Mouse (Mus musculus) left cerebral cortex, adult 2 months (tissue): ENCODE measurements at regions not wholly inside any gene's neighbourhood (a gene's known extent, or its start where the extent isn't known, plus 50 kb on each side); places are given as distances from the start of the nearest gene placed in this dataset.

Experiments
- DNase-seq, 2 experiments: peaks; one replicate each; pipeline ENCODE4 v3.0.0; 2021 to 2022; ENCODE audit warnings: low spot score in 2 of 2, mixed read lengths in 1 of 2; ENCODE audit errors: extremely low spot score in 1 of 2
- H3K27ac ChIP-seq: fragments of 200-600 bp; 2 replicates; pipeline ENCODE4 v1.8.1; 2022
- H3K4me3 ChIP-seq: fragments of 200-600 bp; 2 replicates; pipeline ENCODE4 v1.8.1; 2022
- CTCF ChIP-seq: fragments of 200-600 bp; IDR thresholded peaks from 2 replicates; pipeline ENCODE4 v1.8.1; 2022; ENCODE audit warnings: antibody characterized with exemption, mild to moderate bottlenecking, moderate library complexity
- intact Hi-C: fragments of 180-260 bp; cut with DNase I; formaldehyde crosslinking; loops from one replicate; pipeline ENCODE4 v1.15.1; 2025

DNA sequence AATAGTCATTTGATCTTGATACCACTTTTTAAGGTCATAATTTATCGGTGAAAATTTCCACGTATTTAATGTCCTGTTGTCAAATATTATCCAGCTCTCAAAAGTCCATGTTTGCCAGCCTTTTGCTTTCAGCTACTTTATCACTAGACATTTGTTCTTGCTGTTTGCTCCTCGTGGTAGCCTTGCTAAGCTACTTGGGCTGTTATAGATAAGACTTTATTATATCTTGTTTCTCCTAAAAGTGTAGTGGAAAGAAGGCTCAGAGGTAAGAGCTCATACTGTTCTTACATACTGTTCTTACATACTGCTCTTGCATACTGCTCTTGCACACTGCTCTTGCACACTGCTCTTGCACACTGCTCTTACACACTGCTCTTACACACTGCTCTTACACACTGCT is 93.3 kb upstream of the Mon1b start:
- H3K4me3 ChIP-seq = no peak overlapping the region
- intact Hi-C loops = no loop called here
- no peak for DNase-seq
- no peak for TF ChIP-seq CTCF
- no peak overlapping the region for H3K27ac ChIP-seq

DNA sequence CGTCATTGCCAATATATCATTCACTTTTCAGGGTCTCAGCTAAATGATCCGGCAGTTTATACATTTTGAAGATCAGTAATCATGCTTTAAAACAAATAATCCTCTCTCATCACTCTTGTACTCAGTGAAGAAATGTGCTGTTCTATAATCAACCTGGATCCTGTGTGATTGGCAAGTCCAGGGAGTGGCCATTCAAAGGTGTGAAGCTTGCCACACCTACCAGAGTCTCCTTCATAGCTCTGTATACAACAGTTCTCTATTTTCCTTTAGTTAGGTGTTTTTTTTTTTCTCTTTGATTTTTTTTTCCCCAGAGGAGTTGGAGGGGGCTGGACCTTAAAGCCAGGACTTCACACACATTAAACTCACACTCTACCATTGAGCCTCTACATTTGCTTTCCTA is 92.7 kb upstream of the Mon1b start:
- Histone ChIP-seq H3K4me3 (no peak overlapping the region), H3K27ac (no peak overlapping the region)
- intact Hi-C loops = no loop called here
- DNase-seq = no peak
- no peak for TF ChIP-seq CTCF

DNA sequence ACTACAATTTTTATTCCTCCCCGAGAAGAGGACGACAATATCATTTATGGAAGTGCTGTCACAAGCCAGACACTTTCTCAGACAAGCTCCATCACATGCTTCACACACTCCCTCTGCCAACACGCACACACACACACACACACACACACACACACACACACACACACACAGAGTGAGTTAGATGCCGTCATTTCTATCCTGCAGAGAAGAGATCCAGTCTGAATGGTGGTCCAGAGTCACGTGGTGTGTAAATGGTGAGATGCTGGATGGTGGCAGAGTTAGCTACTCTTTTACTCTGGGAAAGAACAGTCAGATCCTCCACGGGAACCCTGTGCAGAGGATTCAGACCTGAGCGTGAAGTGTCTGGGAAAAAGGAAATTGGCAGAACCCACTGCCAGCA is 86.2 kb upstream of the Mon1b start:
- no peak for TF ChIP-seq CTCF
- no peak overlapping the region for H3K4me3 ChIP-seq
- intact Hi-C loops = no loop called here
- no peak for DNase-seq
- H3K27ac ChIP-seq = no peak overlapping the region

DNA sequence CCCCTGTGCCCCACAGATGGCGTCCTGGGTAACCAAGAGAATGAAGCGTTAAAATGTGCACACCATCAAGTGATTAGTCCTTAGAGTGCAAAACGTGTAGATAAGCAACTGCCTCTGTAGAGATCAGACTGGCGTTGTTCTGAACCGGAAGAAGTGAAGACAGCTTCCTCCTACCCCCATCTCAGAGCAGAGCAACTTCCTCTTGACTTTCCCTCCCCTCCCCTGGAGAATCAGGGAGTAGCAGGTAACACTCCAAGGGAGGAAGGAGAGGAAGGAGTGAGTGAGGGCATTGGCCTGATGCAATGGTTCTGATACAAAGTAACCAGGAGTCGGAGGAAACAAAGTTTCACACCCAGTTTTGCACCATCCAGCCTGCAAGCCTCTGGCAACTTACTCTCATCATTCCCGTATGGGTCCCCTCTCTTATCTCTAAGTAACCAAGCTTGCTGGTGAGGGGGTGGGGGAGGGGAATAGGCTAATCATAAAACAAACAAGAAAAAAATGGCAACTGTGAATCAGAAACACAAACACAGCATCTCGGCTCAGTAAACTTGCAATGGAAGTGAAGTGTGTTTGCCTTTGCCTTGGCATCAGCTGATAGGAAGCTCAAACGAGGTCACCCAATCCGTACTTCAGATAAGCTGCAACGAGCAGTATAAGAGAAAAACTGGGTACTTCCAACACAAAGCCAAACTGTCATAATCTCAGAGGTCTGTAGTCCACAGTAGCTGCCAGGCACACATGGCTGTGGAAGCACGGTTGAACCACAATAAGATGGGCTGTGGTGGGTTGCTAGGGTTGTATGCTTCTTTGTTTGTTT is 83.7 kb upstream of the Mon1b start:
- Histone ChIP-seq H3K4me3 (no peak overlapping the region), H3K27ac (no peak overlapping the region)
- intact Hi-C loops = no loop called here
- peak in 1 of 2 experiments; percentile 2 for DNase-seq
- no peak for TF ChIP-seq CTCF

DNA sequence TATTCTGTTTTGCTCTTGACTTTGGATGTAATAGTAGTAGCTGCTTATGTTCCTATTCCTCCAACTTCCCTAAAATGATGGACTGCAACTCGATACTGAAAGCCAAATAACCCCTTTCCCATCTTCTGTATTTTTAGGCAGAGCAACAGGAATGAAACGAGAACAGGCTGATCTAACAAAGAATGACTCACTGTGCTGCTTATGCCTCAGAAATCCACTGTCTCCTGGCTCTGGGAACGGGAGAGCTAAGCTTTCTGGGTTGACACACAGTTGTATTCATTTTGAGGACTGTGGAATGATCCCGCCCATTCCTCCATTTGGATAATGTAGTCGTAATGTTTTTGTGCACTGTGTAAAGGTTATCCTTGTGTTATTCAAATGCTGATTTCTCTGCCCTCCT is 82.6 kb upstream of the Mon1b start:
- DNase-seq = no peak
- TF ChIP-seq CTCF = no peak
- intact Hi-C loops = no loop called here
- Histone ChIP-seq H3K27ac (no peak overlapping the region), H3K4me3 (no peak overlapping the region)

DNA sequence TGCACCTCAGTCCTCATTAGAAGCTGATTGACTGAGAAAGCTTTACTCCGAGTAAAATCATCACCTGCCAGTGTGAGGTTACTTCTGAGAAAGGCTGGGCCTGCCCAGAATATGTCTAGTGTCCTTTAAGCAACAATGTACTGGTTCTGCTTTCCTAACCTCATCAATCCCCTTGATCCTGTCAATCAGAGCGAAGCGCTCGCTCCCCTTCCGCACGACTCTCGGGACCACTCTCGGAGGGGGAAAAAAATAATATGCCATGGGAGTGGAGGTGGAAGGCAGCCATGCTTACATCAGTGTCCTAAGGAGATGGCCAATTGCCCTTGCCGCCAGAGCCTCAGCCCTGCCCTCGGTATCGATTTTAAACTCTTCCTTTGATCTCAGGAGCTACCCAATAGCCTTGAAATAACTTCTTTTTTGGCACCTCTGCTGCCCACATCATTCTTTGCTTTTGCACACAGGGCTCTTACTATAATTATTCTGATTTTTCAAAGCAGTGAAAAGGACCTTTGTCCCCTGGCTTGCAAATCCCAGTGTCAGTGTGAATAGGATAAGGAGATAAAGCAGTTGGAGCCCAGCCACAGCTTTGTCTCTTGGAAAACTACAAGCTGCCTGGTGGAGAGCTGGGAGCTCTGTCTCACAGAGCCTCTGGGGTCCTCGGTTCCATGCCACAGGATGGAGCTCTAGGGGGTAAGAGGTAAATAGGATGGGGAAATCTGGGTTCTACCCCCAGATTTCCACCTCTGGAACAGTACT is 80.5 kb upstream of the Mon1b start:
- no peak for DNase-seq
- intact Hi-C loops = no loop called here
- Histone ChIP-seq H3K4me3 (no peak overlapping the region), H3K27ac (no peak overlapping the region)
- TF ChIP-seq CTCF = no peak

DNA sequence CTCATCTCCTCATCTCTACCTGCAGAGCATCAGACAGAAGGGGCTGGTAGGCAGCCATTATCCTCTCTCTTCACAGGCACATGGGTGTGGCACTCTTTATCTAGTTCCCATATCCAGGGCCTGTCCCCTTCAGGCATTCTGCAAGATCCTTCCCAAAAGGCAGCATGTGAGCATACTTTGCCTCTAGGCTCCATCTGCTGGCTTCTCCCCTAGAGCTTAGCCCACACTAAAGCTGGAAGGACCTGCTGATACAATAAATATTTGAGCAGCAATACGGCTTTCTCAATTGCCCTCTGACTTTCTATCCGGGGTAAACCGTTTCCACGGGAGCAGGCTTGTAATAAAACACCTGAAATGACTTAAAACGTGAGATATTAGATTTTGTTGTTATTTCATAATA is 78.4 kb upstream of the Mon1b start:
- H3K27ac ChIP-seq = no peak overlapping the region
- intact Hi-C loops = no loop called here
- H3K4me3 ChIP-seq = no peak overlapping the region
- no peak; the same call in none of the 2 replicates for TF ChIP-seq CTCF
- no peak for DNase-seq

DNA sequence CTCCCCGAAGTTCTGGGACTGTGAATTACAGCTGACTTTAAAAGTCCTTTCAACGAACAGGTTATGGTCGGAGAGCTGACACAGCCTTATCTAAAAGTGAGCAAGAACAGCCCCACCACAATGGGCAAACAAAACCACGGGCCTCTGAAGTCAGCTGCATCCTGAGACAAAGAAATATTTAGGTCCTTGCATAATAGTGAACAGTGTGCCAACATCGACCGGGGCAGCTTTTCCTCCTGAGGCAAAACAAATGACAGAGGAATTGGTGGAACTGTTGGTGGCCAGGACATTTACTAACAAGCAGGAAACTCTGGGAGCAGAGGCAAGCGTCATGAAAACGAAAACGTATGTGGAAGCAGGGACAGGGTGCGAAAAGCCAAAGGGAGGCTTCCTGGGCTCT is 54.3 kb upstream of the Mon1b start:
- Histone ChIP-seq H3K4me3 (no peak overlapping the region), H3K27ac (no peak overlapping the region)
- no peak for TF ChIP-seq CTCF
- DNase-seq = no peak
- intact Hi-C loops = loop anchor here (5.0 kb wide), 3 partner anchors 609 to 1519 kb away; partner anchors contain the start of gene Cntnap4

DNA sequence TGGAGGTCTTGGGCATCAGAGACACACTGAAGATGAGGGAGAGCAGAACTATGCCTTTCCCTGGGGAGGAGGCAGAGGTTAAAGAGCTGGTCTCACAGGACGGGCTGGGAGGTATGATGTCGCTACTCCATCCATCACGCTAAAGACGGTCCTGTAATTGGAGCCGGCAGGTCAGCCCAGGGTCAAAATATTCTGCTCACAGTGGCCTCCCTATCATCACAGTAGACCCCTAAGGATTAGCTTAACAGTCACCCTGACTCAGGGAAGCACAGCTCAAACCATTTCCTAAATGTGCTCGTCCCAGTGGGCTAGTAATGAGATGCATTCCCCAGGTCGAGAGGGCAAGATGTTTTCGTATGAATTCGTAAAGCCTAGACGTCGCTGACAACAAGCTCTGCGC is 53.7 kb upstream of the Mon1b start:
- intact Hi-C loops = loop anchor here (1.0 to 5.0 kb wide), 4 partner anchors 609 to 1535 kb away; partner anchors contain the start of gene Cntnap4
- no peak for DNase-seq
- Histone ChIP-seq H3K27ac (no peak overlapping the region), H3K4me3 (no peak overlapping the region)
- TF ChIP-seq CTCF = no peak

DNA sequence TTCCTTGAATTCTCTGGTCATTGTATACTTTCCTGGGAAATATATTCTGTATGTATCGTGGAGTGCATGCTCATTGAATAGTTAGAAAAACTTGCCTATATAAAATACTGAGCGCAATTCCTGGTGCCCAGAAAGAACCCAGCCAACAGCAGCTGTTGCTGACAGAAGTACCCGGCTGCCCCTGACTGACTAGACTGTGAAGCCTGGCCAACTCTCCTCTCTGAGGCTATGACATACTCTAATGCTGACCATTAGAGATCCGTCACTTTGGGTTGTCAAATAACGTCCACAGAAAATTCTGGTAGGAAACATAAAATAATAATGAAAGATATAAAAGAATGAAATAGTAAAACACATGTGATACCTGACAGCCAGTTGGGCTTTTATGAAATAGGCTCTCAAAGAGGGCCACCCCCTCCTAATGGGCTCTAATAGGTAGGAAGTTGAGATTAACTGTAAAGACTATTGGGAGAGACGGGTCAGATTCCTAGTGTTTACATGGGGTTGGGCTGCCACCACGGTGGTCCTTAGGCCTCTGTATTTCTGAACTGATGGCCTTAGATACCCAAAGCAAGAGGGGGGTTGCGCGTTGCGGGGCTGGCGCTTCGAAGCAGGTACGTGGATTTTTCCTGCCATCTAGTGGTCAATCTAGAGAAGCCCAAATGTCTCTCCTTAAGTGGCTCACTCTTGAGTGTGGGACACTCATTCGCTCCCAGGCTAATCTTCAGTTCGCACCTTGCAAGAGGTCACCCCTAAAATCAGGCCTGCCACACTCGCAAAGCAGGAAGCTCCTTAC is 53.0 kb upstream of the Mon1b start:
- TF ChIP-seq CTCF = peak; percentile 82
- Histone ChIP-seq H3K27ac (no peak overlapping the region), H3K4me3 (no peak overlapping the region)
- peak; percentile 22 to 28 for DNase-seq
- intact Hi-C loops = loop anchor here (1.0 to 5.0 kb wide), 4 partner anchors 610 to 1536 kb away; partner anchors contain the start of gene Cntnap4

DNA sequence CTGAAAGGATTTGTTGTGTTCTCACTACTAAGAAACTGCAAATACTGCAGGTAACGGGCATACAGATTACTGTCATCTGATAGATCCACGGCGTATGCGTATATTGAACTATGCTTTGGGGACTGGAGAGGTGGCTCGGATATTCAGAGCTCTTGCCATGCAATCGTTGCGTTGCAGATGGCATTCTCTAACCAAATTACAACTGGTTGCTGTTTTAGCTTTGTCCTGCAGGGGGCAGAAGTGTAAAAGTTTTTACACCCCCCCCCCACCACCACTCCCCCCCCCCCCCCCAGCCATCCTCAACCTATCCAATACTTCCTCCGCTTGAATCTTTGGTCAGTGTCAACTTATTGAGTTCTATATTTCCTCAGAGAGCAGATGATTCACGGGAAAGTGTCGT is 51.6 kb upstream of the Mon1b start:
- intact Hi-C loops = loop anchor here (5.0 kb wide), 3 partner anchors 612 to 1522 kb away; partner anchors contain the start of gene Cntnap4
- peak; percentile 25; the same call in 1 of the 2 replicates for TF ChIP-seq CTCF
- Histone ChIP-seq H3K4me3 (no peak overlapping the region), H3K27ac (no peak overlapping the region)
- no peak for DNase-seq
